Mouse (Mus musculus): ENCODE results near the gene Stx8. TPM values are rescaled to one million over a fixed set of nuclear protein-coding genes. Genes with fewer than 3 reads are reported as not detected.

Stx8 gene
- total RNA-seq, 1 experiment from 2014 or later = 55.2 TPM

- no peak for ATAC-seq (replicated peaks; ENCODE audit: insufficient number of reproducible peaks, low FRiP score, low TSS enrichment, poor library complexity, severe bottlenecking)
These were observed 237.8 kb downstream of the Stx8 start for GRCm38 (mm10) chr11:68203658-68204315.

GRCm38 (mm10) chr11:68204407-68204806 lies 238.4 kb downstream of the Stx8 start:
- no peak for ATAC-seq (replicated peaks; ENCODE audit: insufficient number of reproducible peaks, low FRiP score, low TSS enrichment, poor library complexity, severe bottlenecking)

- no peak for ATAC-seq (replicated peaks; ENCODE audit: insufficient number of reproducible peaks, low FRiP score, low TSS enrichment, poor library complexity, severe bottlenecking)
These were observed 239.7 kb downstream of the Stx8 start for GRCm38 (mm10) chr11:68205572-68206229.

GRCm38 (mm10) chr11:68208023-68208422 lies 242.0 kb downstream of the Stx8 start:
- ATAC-seq (replicated peaks; ENCODE audit: insufficient number of reproducible peaks, low FRiP score, low TSS enrichment, poor library complexity, severe bottlenecking) = no peak

- no peak for ATAC-seq (replicated peaks; ENCODE audit: insufficient number of reproducible peaks, low FRiP score, low TSS enrichment, poor library complexity, severe bottlenecking)
These were observed 242.6 kb downstream of the Stx8 start for GRCm38 (mm10) chr11:68208582-68208981.

- ATAC-seq (replicated peaks; ENCODE audit: insufficient number of reproducible peaks, low FRiP score, low TSS enrichment, poor library complexity, severe bottlenecking) = no peak
These were observed 243.5 kb downstream of the Stx8 start for GRCm38 (mm10) chr11:68209506-68209905.

- ATAC-seq (replicated peaks; ENCODE audit: insufficient number of reproducible peaks, low FRiP score, low TSS enrichment, poor library complexity, severe bottlenecking) = no peak
These were observed 244.7 kb downstream of the Stx8 start for GRCm38 (mm10) chr11:68210714-68211113.

- ATAC-seq (replicated peaks; ENCODE audit: insufficient number of reproducible peaks, low FRiP score, low TSS enrichment, poor library complexity, severe bottlenecking) = no peak
These were observed 246.1 kb downstream of the Stx8 start for GRCm38 (mm10) chr11:68211924-68212578.

GRCm38 (mm10) chr11:68213896-68214295 lies 247.9 kb downstream of the Stx8 start:
- no peak for ATAC-seq (replicated peaks; ENCODE audit: insufficient number of reproducible peaks, low FRiP score, low TSS enrichment, poor library complexity, severe bottlenecking)

- no peak for ATAC-seq (replicated peaks; ENCODE audit: insufficient number of reproducible peaks, low FRiP score, low TSS enrichment, poor library complexity, severe bottlenecking)
These were observed 248.7 kb downstream of the Stx8 start for GRCm38 (mm10) chr11:68214496-68215205.

GRCm38 (mm10) chr11:68215206-68215912 lies 249.4 kb downstream of the Stx8 start:
- ATAC-seq (replicated peaks; ENCODE audit: insufficient number of reproducible peaks, low FRiP score, low TSS enrichment, poor library complexity, severe bottlenecking) = no peak

- ATAC-seq (replicated peaks; ENCODE audit: insufficient number of reproducible peaks, low FRiP score, low TSS enrichment, poor library complexity, severe bottlenecking) = no peak
These were observed 250.0 kb downstream of the Stx8 start for GRCm38 (mm10) chr11:68216041-68216440.

- peak; percentile 18; the same call in 1 of the 2 replicates for ATAC-seq (replicated peaks; ENCODE audit: insufficient number of reproducible peaks, low FRiP score, low TSS enrichment, poor library complexity, severe bottlenecking)
These were observed 254.7 kb downstream of the Stx8 start for GRCm38 (mm10) chr11:68220733-68221132.

- no peak for ATAC-seq (replicated peaks; ENCODE audit: insufficient number of reproducible peaks, low FRiP score, low TSS enrichment, poor library complexity, severe bottlenecking)
These were observed 256.2 kb downstream of the Stx8 start for GRCm38 (mm10) chr11:68222209-68222608.

GRCm38 (mm10) chr11:68223143-68223542 lies 257.1 kb downstream of the Stx8 start:
- ATAC-seq (replicated peaks; ENCODE audit: insufficient number of reproducible peaks, low FRiP score, low TSS enrichment, poor library complexity, severe bottlenecking) = no peak

GRCm38 (mm10) chr11:68226654-68227057 lies 260.7 kb downstream of the Stx8 start:
- no peak for ATAC-seq (replicated peaks; ENCODE audit: insufficient number of reproducible peaks, low FRiP score, low TSS enrichment, poor library complexity, severe bottlenecking)

GRCm38 (mm10) chr11:68227837-68228236 lies 261.8 kb downstream of the Stx8 start:
- no peak for ATAC-seq (replicated peaks; ENCODE audit: insufficient number of reproducible peaks, low FRiP score, low TSS enrichment, poor library complexity, severe bottlenecking)

GRCm38 (mm10) chr11:68228941-68229665 lies 263.1 kb downstream of the Stx8 start:
- no peak for ATAC-seq (replicated peaks; ENCODE audit: insufficient number of reproducible peaks, low FRiP score, low TSS enrichment, poor library complexity, severe bottlenecking)

Measured in monocyte, adult 5-6 weeks (primary cell).